Mouse (Mus musculus) G1E (cell line): ENCODE results near the gene Hmga1b.

Source experiments
- CTCF ChIP-seq: IDR thresholded peaks from 2 replicates; pipeline ENCODE4 v1.5.1; 2012; ENCODE audit warnings: low read depth, low read length, inconsistent platforms, mixed read lengths
- GATA1 ChIP-seq: IDR thresholded peaks from 2 replicates; pipeline ENCODE4 v1.6.1; 2012; ENCODE audit warnings: borderline replicate concordance, low read length, inconsistent platforms, mixed read lengths
- TAL1 ChIP-seq: conservative IDR thresholded peaks from 2 replicates; pipeline ENCODE4 v1.6.1; 2012; ENCODE audit warnings: low read depth, low read length, inconsistent platforms, mixed read lengths

- TF ChIP-seq CTCF: no peak
- no peak for TF ChIP-seq TAL1
- no peak for TF ChIP-seq GATA1
Observed at GRCm38 (mm10) chr11:120722761-120723382, 39.7 kb upstream of the Hmga1b start.
